11 mouse cellular contexts compared by ENCODE assay signal in the genomic region with DNA sequence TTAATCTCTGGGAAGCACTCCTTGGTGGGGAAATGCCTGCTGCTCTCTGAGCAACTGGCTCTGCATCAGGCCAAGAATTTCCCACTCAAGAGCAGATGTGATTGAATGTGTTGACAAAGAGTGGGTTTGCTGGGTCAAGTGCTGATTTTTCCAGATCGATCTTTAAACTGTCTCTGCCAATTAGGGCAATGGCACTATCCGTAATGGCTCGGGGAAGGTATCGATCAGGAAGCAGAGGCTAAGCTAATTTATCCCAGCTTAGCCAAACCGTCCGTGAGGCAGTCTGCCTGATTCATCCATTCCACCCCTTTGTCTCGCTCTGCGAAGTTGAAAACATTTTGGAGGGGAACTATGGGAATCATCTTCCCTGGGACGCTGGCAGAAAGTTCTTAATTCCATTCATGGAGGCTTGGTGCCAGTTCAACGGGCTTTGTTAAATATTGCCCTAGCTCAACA.
DNase-seq lines count a peak whose midpoint lies in the region; ATAC-seq and TF ChIP-seq lines count a peak whose summit lies in the region.
"Had no signal": no experiment of that assay in that cellular context is flagged by ENCODE, and none has a peak within 500 bp of the region (broad histone marks: within the 10 kb centered on the region; RNA-seq: fewer than 3 reads in every experiment).

No protein-coding gene starts in this region.

- H3K36me3 ChIP-seq in kidney, postnatal 0 days (ENCODE audit: insufficient read depth, low read length) = no peaks in the 10 kb centered on the region
- H3K36me3 ChIP-seq in hindbrain, embryonic 11.5 days (ENCODE audit: control insufficient read depth, insufficient read depth, low read length) = no peaks in the 10 kb centered on the region
- H3K36me3 ChIP-seq in midbrain, embryonic 16.5 days (ENCODE audit: control insufficient read depth, insufficient read depth, low read length) = no peaks in the 10 kb centered on the region
- no peaks in the 10 kb centered on the region for H3K36me3 ChIP-seq in intestine, embryonic 15.5 days

- H3K4me1 ChIP-seq in kidney, postnatal 0 days (replicated peaks; ENCODE audit: insufficient read depth, low read length) = no peaks in the 10 kb centered on the region; the same call in 1 of the 2 replicates
- H3K4me1 ChIP-seq in hindbrain, embryonic 11.5 days (replicated peaks; ENCODE audit: control insufficient read depth, insufficient read depth, low read length) = no peaks in the 10 kb centered on the region
- H3K4me1 ChIP-seq in midbrain, embryonic 16.5 days (ENCODE audit: control insufficient read depth, insufficient read depth, low read length) = peaks cover 9% of the 10 kb centered on the region; the same call in 1 of the 2 replicates
- H3K4me1 ChIP-seq in intestine, embryonic 15.5 days (replicated peaks) = 0 out of 2 replicates have a peak, but pooled peaks cover 2% of the 10 kb centered on the region

- H3K27ac ChIP-seq in kidney, postnatal 0 days = no peak overlapping the region
- H3K27ac ChIP-seq in hindbrain, embryonic 11.5 days (ENCODE audit: low read depth, low read length) = no peak overlapping the region
- no peak overlapping the region for H3K27ac ChIP-seq in midbrain, embryonic 16.5 days (ENCODE audit: low read length)
- H3K27ac ChIP-seq in intestine, embryonic 15.5 days = no peak overlapping the region

- ATAC-seq in kidney, postnatal 0 days (replicated peaks; ENCODE audit: low FRiP score, low read depth) = no peak
- no peak for ATAC-seq in hindbrain, embryonic 11.5 days (ENCODE audit: low FRiP score)
- ATAC-seq in midbrain, embryonic 16.5 days = no peak; the same call in 1 of the 2 replicates
- no peak for ATAC-seq in intestine, embryonic 15.5 days
- ATAC-seq: activated CD4-positive, CD25-positive, alpha-beta regulatory T cell, adult 4 months; intestine, postnatal 0 days had no signal

- WGBS in kidney, postnatal 0 days = 72% methylated on average over 10 of the region's 10 CpGs
- 59% methylated on average over 10 of the region's 10 CpGs for WGBS in hindbrain, embryonic 11.5 days
- WGBS in midbrain, embryonic 16.5 days = 14% methylated on average over 10 of the region's 10 CpGs
- 52% methylated on average over 10 of the region's 10 CpGs for WGBS in intestine, embryonic 15.5 days

- intact Hi-C loops in left cerebral cortex, postnatal 10 days (cut with DNase I) = no loop called here

- H3K27me3 ChIP-seq in kidney, postnatal 0 days (ENCODE audit: insufficient read depth, low read length) = no peaks in the 10 kb centered on the region
- no peaks in the 10 kb centered on the region for H3K27me3 ChIP-seq in hindbrain, embryonic 11.5 days (ENCODE audit: control insufficient read depth, insufficient read depth, low read length)
- no peaks in the 10 kb centered on the region for H3K27me3 ChIP-seq in midbrain, embryonic 16.5 days (ENCODE audit: control insufficient read depth, insufficient read depth, low read depth, low read length)
- H3K27me3 ChIP-seq in intestine, embryonic 15.5 days (replicated peaks) = no peaks in the 10 kb centered on the region
- H3K27me3 ChIP-seq: CH12.LX had no signal

- H3K4me2 ChIP-seq in kidney, postnatal 0 days (ENCODE audit: low read length) = 0 out of 2 replicates have a peak overlapping the region, but pooled peaks have one; percentile 30
- no peak overlapping the region for H3K4me2 ChIP-seq in hindbrain, embryonic 11.5 days (replicated peaks; ENCODE audit: low read depth, low read length)
- peak overlapping the region; percentile 31 for H3K4me2 ChIP-seq in midbrain, embryonic 16.5 days (ENCODE audit: low read length)
- no peak overlapping the region for H3K4me2 ChIP-seq in intestine, embryonic 15.5 days (replicated peaks)

- DNase-seq in kidney, postnatal 0 days (ENCODE audit: low spot score) = no peak
- no peak for DNase-seq in kidney, adult 9 months
- DNase-seq in fibroblast of lung, adult 2 months (ENCODE audit: low read depth) = peak; percentile 40
- peak; percentile 21 for DNase-seq in hindbrain, embryonic 11.5 days (ENCODE audit: low spot score)
- DNase-seq in left cerebral cortex, postnatal 10 days (ENCODE audit: extremely low spot score in 1 of 2, low spot score in 2 of 2) = no peak
- no peak for DNase-seq in cerebellum, postnatal 10 days

- H3K9ac ChIP-seq in kidney, postnatal 0 days (ENCODE audit: low read depth, low read length) = no peak overlapping the region
- H3K9ac ChIP-seq in hindbrain, embryonic 11.5 days (ENCODE audit: low read depth, low read length) = no peak overlapping the region
- no peak overlapping the region for H3K9ac ChIP-seq in midbrain, embryonic 16.5 days (ENCODE audit: low read depth, low read length)
- H3K9ac ChIP-seq in intestine, embryonic 15.5 days = no peak overlapping the region

- no peaks in the 10 kb centered on the region for H3K9me3 ChIP-seq in kidney, postnatal 0 days (replicated peaks; ENCODE audit: low read length)
- no peaks in the 10 kb centered on the region for H3K9me3 ChIP-seq in hindbrain, embryonic 11.5 days (ENCODE audit: control insufficient read depth, low read length)
- no peaks in the 10 kb centered on the region for H3K9me3 ChIP-seq in midbrain, embryonic 16.5 days (replicated peaks; ENCODE audit: control insufficient read depth, low read length, poor library complexity, severe bottlenecking)
- no peaks in the 10 kb centered on the region for H3K9me3 ChIP-seq in intestine, embryonic 15.5 days

- no peak overlapping the region for H3K4me3 ChIP-seq in kidney, postnatal 0 days (replicated peaks; ENCODE audit: low read depth, low read length)
- H3K4me3 ChIP-seq in hindbrain, embryonic 11.5 days (ENCODE audit: low read depth, low read length) = no peak overlapping the region
- no peak overlapping the region for H3K4me3 ChIP-seq in midbrain, embryonic 16.5 days (ENCODE audit: low read depth, low read length)
- H3K4me3 ChIP-seq in intestine, embryonic 15.5 days (replicated peaks) = no peak overlapping the region

- TF ChIP-seq CTCF in kidney, postnatal 0 days (IDR thresholded peaks at IDR 0.05; ENCODE audit: low read depth) = no peak

Comparison
In these comparisons a context has a peak if more than half of its experiments do, and no peak if none do; other contexts are left out.
1. DNase-seq: peak in fibroblast of lung, adult 2 months (single experiment) and hindbrain, embryonic 11.5 days (single experiment); none in kidney, postnatal 0 days (single experiment), kidney, adult 9 months (single experiment), left cerebral cortex, postnatal 10 days (0 of 2) and cerebellum, postnatal 10 days (0 of 2).
2. H3K4me2 ChIP-seq: peak in kidney, postnatal 0 days (single experiment) and midbrain, embryonic 16.5 days (single experiment); none in hindbrain, embryonic 11.5 days (single experiment) and intestine, embryonic 15.5 days (single experiment).